Mouse (Mus musculus) T-helper 2 cell (primary cell): ENCODE measurements around the gene B3galt4.
"Not testable (repeated sequence)": the region's sequence is repeated elsewhere in the genome, so short reads cannot be mapped to it uniquely, and the experiment has no call there.

ENCODE experiments used
- in situ Hi-C: fragments of 300-600 bp; cut with MboI, MseI; formaldehyde crosslinking; loops from one replicate; pipeline ENCODE4 v1.15.1; 2025; ENCODE audit warnings: high pct_unique_total_duplicates

The B3galt4 gene

DNA sequence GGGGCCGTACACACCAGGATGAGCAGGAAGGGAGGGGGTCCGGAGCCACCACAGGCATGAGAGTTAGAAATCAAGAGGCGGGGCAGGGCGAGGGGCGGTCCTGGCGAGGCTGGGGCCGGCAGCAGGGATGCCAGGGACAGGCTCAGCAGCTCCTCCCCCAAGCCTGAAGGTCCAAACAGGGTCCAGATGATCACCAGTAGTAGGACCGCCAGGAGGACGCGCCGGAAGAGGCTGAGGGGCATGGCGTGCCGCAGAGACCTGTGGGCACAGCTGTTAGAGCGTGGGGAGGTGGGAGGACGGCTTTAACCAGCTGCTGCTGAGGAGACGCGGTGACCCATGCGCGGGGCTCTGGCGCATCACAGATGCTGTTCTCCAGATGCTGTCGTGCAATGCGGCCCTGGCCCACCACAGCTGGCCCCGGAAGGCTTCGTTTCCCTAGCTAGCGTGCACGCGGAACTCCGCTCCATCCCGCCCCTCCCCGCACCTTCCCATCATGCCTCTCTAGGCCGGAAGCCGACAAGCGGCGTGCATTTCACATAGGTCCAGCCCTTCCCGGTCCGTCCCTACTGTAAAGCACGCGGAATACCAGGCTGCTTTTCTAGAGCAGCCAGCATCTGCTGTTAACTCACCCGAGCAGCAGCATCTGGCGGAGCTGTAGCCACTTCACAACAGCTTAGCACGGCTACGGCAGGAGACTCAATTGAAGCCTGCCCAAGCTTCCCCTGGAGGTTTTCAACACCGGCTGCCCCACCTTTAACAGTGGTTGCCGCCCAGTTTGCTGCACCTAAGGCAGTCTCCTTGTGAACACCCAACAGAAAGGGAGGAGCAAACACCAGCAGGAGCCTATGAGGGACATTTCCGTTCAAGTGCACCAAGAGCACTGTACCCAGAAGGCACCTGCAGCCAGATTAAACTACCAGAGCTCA, at the start of gene B3galt4:
Gene B3galt4, minus strand, starts transcription at position 468 of the 926 bp plus-strand sequence.
- in situ Hi-C loops = loop anchor here (10.0 kb wide), 1 partner anchor 244 kb away; the partner anchor contains the start of gene Psmb8

GRCm38 (mm10) chr17:34000796-34001195, 49.5 kb upstream of the B3galt4 start:
- in situ Hi-C loops = not testable (repeated sequence)

- in situ Hi-C loops = no loop called here
Measured at GRCm38 (mm10) chr17:34000150-34000537, 48.9 kb upstream of the B3galt4 start, which contains the start of gene H2-K1. Gene H2-K1 (minus strand): TSS chr17:34000347.

- in situ Hi-C loops = loop anchor here (25.0 kb wide), 1 partner anchor 1438 kb away; the partner anchor contains the start of gene H2-Q7
Measured at GRCm38 (mm10) chr17:33999341-34000149, 48.3 kb upstream of the B3galt4 start.

DNA sequence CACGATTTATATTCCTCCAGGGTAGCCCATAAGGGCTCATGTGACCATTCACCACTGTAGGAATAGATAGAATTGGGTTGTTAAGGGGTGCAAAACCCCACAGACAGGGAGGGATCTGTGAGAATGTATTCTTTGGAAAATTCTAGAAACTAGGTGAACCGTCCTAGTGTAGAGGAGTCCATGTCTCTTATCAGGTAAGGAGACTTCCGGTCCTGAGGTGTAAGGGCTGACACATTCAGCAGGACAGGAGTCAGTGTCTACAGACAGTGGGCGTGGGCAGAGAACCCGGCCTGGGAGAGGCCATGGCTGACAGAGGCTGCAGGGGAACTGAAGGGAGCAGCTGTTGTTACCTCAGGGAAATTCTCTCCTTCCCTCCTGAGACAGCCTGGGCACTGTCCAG, 47.4 kb upstream of the B3galt4 start:
- in situ Hi-C loops = loop anchor here (25.0 kb wide), 1 partner anchor 1439 kb away; the partner anchor contains the start of gene H2-Q7

GRCm38 (mm10) chr17:33997025-33997424, 45.7 kb upstream of the B3galt4 start:
- in situ Hi-C loops = loop anchor here (25.0 kb wide), 1 partner anchor 1440 kb away; the partner anchor contains the start of gene H2-Q7

GRCm38 (mm10) chr17:33995651-33996050, 44.4 kb upstream of the B3galt4 start:
- in situ Hi-C loops = loop anchor here (25.0 kb wide), 1 partner anchor 1442 kb away; the partner anchor contains the start of gene H2-Q7

- in situ Hi-C loops = loop anchor here (25.0 kb wide), 1 partner anchor 1442 kb away; the partner anchor contains the start of gene H2-Q7
Measured at GRCm38 (mm10) chr17:33994959-33995358, 43.7 kb upstream of the B3galt4 start.

DNA sequence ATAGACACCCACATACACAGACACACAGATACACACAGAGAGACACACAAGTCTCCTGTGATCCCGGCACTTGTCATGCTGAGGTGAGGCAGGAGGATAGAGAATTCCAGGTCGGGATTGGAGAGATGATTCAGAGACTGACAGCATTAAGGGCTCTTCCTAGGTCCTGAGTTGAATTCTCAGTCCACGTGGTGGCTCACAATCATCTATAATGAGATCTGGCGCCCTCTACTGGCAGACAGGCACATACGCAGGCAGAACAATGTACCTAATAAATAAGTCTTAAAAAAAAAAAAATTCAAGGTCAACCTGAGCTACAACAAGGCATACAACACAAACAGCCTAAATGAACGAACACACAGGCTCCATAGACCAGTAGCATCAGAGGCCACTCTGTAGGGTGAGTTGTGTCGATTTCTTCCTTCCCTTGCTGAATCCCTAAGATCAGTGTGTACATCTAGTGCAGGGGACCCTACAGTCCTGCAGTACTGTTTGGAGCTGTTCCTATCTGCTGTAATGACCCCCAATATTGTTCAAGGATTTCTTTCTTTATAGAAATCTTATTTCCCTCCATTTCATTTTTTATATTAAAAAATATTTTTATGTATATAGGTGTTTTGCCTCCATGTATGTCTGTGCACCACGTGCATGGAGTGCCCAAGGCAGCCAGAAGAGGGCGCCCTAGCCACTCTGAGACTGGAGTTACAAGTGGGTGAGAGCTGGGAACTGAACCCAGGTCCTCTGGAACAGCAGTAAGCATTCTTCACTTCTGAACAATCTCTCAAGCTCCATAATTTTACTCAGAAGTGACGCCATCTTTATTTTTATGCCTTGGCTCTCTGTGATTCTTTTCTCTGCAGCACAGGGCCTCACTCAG, 40.7 kb upstream of the B3galt4 start:
- in situ Hi-C loops = loop anchor here (25.0 kb wide), 1 partner anchor 1445 kb away; the partner anchor contains the start of gene H2-Q7

- in situ Hi-C loops = loop anchor here (25.0 kb wide), 1 partner anchor 1455 kb away; the partner anchor contains the start of gene H2-Q7
Measured at GRCm38 (mm10) chr17:33982136-33982535, 30.8 kb upstream of the B3galt4 start.

DNA sequence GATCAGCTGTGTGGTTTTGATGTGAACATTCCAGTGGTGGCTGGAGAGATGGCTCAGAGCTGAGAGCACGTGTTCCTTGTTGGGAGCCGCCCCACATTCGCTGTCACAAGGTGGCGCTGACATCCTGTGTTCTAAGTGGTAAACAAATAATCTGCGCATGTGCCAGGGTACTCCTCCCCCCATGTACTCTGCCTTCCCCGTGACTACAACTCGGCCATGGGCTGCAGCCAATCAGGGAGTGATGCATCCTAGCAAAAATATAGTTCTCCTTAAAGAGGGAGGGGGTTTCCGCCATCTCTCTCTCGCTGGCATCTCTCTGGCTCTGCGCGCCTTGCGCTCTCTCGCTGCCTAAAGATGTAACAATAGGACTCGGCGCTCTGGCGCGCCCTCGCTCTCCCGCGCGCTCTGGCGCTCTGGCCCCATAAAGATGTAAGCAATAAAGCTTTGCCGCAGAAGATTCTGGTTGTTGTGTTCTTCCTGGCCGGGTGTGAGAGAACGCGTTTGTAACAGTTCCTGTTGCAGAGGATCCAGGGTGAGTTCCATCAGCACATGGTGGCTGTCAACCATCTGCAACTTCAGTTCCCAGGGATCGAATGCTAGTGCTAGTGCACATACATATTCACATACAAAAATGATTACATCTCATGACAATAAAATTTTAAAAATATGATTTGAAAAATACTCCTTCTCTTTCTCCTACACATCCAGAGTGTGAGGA, 30.1 kb upstream of the B3galt4 start:
- in situ Hi-C loops = loop anchor here (25.0 kb wide), 1 partner anchor 1456 kb away; the partner anchor contains the start of gene H2-Q7

GRCm38 (mm10) chr17:33980181-33981035, 29.1 kb upstream of the B3galt4 start:
- in situ Hi-C loops = loop anchor here (25.0 kb wide), 1 partner anchor 1457 kb away; the partner anchor contains the start of gene H2-Q7

- in situ Hi-C loops = loop anchor here (25.0 kb wide), 1 partner anchor 1458 kb away; the partner anchor contains the start of gene H2-Q7
Measured at GRCm38 (mm10) chr17:33979512-33980050, 28.3 kb upstream of the B3galt4 start.

DNA sequence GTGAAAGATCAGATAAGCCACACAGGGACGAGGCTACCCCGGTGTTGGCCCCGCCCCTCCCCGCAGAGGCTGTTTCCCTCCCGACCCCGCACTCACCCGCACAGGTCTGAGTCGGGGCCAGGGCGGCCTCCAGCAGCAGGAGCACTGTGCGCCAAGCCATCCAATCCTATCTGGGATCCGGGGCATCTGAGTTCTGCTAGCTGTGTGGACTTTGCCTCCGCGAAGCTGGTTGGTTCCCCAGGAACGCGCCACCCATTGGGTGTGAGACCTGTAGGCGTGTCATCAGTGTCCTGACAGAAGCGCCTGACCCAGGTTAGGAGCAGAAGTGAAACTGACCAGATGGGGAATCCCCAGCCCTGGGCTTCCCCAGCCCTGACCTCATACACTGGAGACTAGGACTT, 27.3 kb upstream of the B3galt4 start:
- in situ Hi-C loops = loop anchor here (25.0 kb wide), 1 partner anchor 1459 kb away; the partner anchor contains the start of gene H2-Q7

DNA sequence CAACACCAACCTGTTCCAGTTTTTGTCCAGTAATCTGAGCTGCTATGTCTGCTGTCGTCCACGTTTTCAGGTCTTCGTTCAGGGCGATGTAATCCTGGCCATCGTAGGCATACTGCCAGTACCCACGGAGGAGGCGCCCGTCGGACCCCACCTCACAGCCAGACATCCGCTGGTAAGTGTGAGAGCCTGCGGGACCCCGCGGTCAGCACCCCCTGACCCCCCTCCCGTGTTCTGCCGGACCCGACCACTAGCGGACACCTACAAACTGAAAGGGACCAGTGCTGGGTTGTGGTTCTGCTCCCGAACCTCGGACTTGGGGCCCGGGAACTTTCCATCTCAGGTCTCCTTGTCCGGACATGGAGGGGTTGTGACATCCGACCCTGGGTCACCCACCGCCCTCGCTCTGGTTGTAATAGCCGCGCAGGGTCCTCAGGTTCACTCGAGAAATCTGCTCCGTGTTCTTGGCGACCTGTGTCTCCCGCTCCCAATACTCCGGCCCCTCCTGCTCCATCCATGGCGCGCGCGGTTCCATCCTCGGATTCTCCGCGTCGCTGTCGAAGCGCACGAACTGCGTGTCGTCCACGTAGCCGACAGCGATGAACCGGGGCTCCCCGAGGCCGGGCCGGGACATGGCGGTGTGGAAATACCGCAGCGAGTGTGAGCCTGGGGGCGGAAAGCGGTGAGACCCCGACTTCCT, 26.7 kb upstream of the B3galt4 start:
- in situ Hi-C loops = loop anchor here (25.0 kb wide), 1 partner anchor 1459 kb away; the partner anchor contains the start of gene H2-Q7

- in situ Hi-C loops = no loop called here
Measured at GRCm38 (mm10) chr17:33973572-33973971, 22.3 kb upstream of the B3galt4 start.

DNA sequence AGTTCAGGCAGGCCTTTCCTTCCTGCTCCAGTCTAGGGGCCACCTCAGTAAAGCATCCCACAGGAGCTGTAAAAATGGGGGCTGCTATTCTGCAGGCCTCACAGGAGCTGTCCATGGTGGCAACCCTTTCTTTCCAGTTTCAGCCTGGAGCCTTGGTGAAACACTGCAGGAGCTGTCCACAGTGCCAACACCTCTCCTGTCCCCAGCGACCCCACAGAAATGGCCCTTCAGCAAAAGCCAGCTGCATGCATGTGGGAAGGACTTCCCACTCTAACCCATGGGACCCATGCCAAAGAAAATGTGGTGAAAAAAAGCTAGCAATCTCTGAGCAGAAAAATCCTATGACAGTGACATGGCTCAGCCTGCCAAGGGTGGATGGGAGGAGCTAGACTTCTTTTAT, 21.4 kb upstream of the B3galt4 start:
- in situ Hi-C loops = no loop called here

DNA sequence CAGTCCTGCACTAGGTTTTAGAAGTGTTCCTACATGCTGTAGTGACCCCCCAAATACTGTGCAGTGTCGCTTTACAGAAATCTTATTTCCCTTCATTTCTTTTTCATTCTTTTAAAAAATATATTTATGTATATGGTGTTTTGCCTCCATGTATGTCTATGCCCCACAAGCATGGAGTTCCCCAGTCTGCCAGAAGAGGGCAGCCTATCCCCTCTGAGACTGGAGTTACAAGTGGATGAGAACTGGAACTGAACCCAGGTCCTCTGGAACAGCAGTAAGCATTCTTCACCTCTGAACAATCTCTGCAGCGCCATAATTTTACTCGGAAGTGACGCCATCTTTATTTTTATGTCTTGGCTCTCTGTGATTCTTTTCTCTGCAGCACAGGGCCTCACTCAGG, 18.1 kb upstream of the B3galt4 start:
- in situ Hi-C loops = loop anchor here (5.0 kb wide), 1 partner anchor 53 kb away; the partner anchor contains the start of gene Ring1
